Mouse (Mus musculus): ENCODE data around the gene Gstz1.

DNA sequence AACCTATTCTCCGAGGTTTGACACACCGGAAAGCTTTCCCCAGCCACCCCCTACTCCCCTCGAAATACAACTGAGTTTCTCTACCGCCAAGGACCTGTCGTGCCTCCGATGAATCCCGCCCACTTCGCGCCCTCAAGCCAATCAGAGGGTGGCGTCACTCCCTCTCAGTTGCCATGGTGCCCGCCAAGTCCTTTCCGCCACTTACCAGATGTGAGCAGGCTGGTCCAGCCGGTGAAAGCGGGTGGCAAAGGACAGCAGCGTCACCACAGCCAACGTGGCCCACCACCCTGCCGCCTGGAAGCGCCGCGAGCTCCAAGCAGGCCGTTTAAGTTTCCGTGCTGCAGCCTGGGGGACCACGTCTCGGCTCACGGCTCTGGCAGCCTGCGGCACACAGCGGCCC lies at the start of gene Gstz1:
- TF ChIP-seq POLR2A (IDR thresholded peaks at IDR 0.05; ENCODE audit: borderline replicate concordance, control insufficient read depth, low read depth, low read length) (peak; percentile 33; the same call in 1 of the 2 replicates), CTCF (IDR thresholded peaks at IDR 0.05; ENCODE audit: control insufficient read depth, insufficient read depth, low read length) (no peak)

Measured in bone marrow, adult 2 months (tissue).